Comparison of ENCODE assay signal across 8 mouse cellular contexts in genomic region chr15:36937757-36938498, GRCm38 (mm10).
DNase-seq lines count a peak whose midpoint lies in the region; ATAC-seq and TF ChIP-seq lines count a peak whose summit lies in the region.

No protein-coding gene starts in this region.

- 25% methylated on average over 13 of the region's 13 CpGs for WGBS in forebrain, embryonic 12.5 days
- 19% methylated on average over 13 of the region's 13 CpGs for WGBS in limb, embryonic 14.5 days

- no peaks in the 10 kb centered on the region for H3K79me2 ChIP-seq in myocyte (ENCODE audit: control insufficient read depth, insufficient read depth)

- H3K27me3 ChIP-seq in forebrain, embryonic 12.5 days, result no peaks in the 10 kb centered on the region
- no peaks in the 10 kb centered on the region for H3K27me3 ChIP-seq in limb, embryonic 14.5 days (ENCODE audit: control insufficient read depth, insufficient read depth, low read length)
- H3K27me3 ChIP-seq in myocyte (ENCODE audit: control insufficient read depth, insufficient read depth, insufficient read length), result no peaks in the 10 kb centered on the region

- no peak for TF ChIP-seq POLR2A in limb, embryonic 14.5 days (IDR thresholded peaks at IDR 0.05; ENCODE audit: borderline replicate concordance, extremely low read depth, insufficient read depth, insufficient read length)
- TF ChIP-seq POLR2A in myocyte (IDR thresholded peaks at IDR 0.05; ENCODE audit: insufficient read length, low read depth), result no peak

- H3K27ac ChIP-seq in forebrain, embryonic 12.5 days, result peak overlapping the region; percentile 97
- peak overlapping the region; percentile 87 for H3K27ac ChIP-seq in limb, embryonic 14.5 days (replicated peaks; ENCODE audit: low read depth, low read length)

- no peak; the same call in 1 of the 2 replicates for ATAC-seq in forebrain, embryonic 12.5 days (ENCODE audit: low FRiP score)
- ATAC-seq in limb, embryonic 14.5 days (ENCODE audit: low FRiP score, low read depth), result no peak

- peak; percentile 61 for DNase-seq in kidney, adult 9 months
- no peak for DNase-seq in kidney, postnatal 10 days
- DNase-seq in MN1 (ENCODE audit: low spot score), result peak; percentile 78
- DNase-seq in limb, embryonic 14.5 days (ENCODE audit: low spot score), result no peak
- no peak for DNase-seq in urinary bladder, adult 2 months (ENCODE audit: low spot score)
- DNase-seq in gastrocnemius, postnatal 25 days, result no peak

- H3K4me2 ChIP-seq in forebrain, embryonic 12.5 days, result peak overlapping the region; percentile 70
- peak overlapping the region; percentile 89 for H3K4me2 ChIP-seq in limb, embryonic 14.5 days (replicated peaks; ENCODE audit: low read depth, low read length, severe bottlenecking)
- H3K4me2 ChIP-seq in myocyte (ENCODE audit: low read depth), result peak overlapping the region; percentile 93

- peak overlapping the region; percentile 14 for H3ac ChIP-seq in myocyte (ENCODE audit: control insufficient read depth, insufficient read length)

- H3K36me3 ChIP-seq in forebrain, embryonic 12.5 days (replicated peaks), result no peaks in the 10 kb centered on the region
- H3K36me3 ChIP-seq in limb, embryonic 14.5 days (ENCODE audit: control insufficient read depth, insufficient read depth, low read length), result no peaks in the 10 kb centered on the region
- H3K36me3 ChIP-seq in myocyte (ENCODE audit: control insufficient read depth, insufficient read depth), result no peaks in the 10 kb centered on the region

- H3K4me3 ChIP-seq in forebrain, embryonic 12.5 days (replicated peaks), result peak overlapping the region; percentile 52
- peak overlapping the region; percentile 54 for H3K4me3 ChIP-seq in limb, embryonic 14.5 days (replicated peaks; ENCODE audit: low read length)
- H3K4me3 ChIP-seq in myocyte, result peak overlapping the region; percentile 21

- peak overlapping the region; percentile 71 for H3K9ac ChIP-seq in forebrain, embryonic 12.5 days
- peak overlapping the region; percentile 74 for H3K9ac ChIP-seq in limb, embryonic 14.5 days (ENCODE audit: low read depth, low read length, severe bottlenecking)

- no peaks in the 10 kb centered on the region for H3K9me3 ChIP-seq in forebrain, embryonic 12.5 days
- no peaks in the 10 kb centered on the region for H3K9me3 ChIP-seq in limb, embryonic 14.5 days (ENCODE audit: control insufficient read depth, low read length)

- peaks cover 18% of the 10 kb centered on the region for H3K4me1 ChIP-seq in forebrain, embryonic 12.5 days
- H3K4me1 ChIP-seq in limb, embryonic 14.5 days (ENCODE audit: control insufficient read depth, insufficient read depth, low read length), result peaks cover 6% of the 10 kb centered on the region

TF ChIP-seq in myocyte, 11 proteins besides CTCF, POLR2A, EP300 and RAD21:
- TF ChIP-seq MAX (IDR thresholded peaks at IDR 0.05; ENCODE audit: low read depth) (no peak), MYOD1 (IDR thresholded peaks at IDR 0.05; ENCODE audit: control insufficient read depth in 1 of 3, insufficient read length in 2 of 3, low read depth in 2 of 3) (no peak), TCF3 (IDR thresholded peaks at IDR 0.05; ENCODE audit: insufficient read length, low read depth) (no peak), POLR2AphosphoS2 (IDR thresholded peaks at IDR 0.05; ENCODE audit: insufficient read length, low read depth) (no peak), SRF (IDR thresholded peaks at IDR 0.05; ENCODE audit: control insufficient read depth, insufficient read length, low read depth) (no peak)

Comparison
In these comparisons a context has a peak if more than half of its experiments do, and no peak if none do; other contexts are left out.
1. DNase-seq: peak in kidney, adult 9 months (single experiment) and MN1 (single experiment); none in kidney, postnatal 10 days (single experiment), limb, embryonic 14.5 days (single experiment), urinary bladder, adult 2 months (single experiment) and gastrocnemius, postnatal 25 days (single experiment).
2. Peak in every context shown above with its lines, with median percentiles within 50 percentile points of each other: H3K4me2 ChIP-seq and H3K4me3 ChIP-seq.